Mouse (Mus musculus): ENCODE measurements at regions not wholly inside any gene's neighbourhood (a gene's known extent, or its start where the extent isn't known, plus 50 kb on each side); places are given as distances from the start of the nearest gene placed in this dataset.

DNA sequence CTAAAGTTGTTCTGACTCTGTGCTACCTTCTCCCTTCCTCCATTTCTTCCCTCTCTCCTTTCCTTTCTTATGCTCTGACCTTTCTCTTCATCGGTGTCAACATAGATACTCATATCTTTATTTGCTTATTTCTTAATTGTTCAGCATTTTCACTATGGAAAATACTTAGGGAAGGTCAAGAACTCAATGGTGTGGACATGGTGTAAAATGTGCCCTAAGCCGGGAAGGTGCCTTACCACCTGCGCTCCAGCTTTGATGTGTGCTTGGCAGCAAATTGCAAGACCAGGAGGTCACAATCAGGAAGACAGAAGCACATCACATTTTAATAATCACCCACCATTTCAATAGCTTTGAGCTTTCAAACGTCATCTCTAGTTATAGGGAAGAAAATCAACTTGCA lies 324.0 kb upstream of the Meis1 start:
- no peak for TF ChIP-seq CTCF (conservative IDR thresholded peaks at IDR 0.05; ENCODE audit: insufficient read depth, insufficient read length, low read depth, low read length)
- no peak for TF ChIP-seq POLR2A (IDR thresholded peaks at IDR 0.05; ENCODE audit: low read depth, low read length)

All from kidney, adult 2 months (tissue).